Mouse (Mus musculus) 3134 (cell line): ENCODE data around the gene Mob3b.

Experiments
- DNase-seq: peaks from one replicate; pipeline ENCODE4 v3.0.0-alpha.2; 2011; ENCODE audit warnings: low spot score; ENCODE audit not compliant: insufficient read length; ENCODE audit errors: extremely low read depth

Gene Mob3b

GRCm38 (mm10) chr4:35156751-35157611 lies at the start of gene Mob3b:
Gene Mob3b (minus strand): TSS chr4:35157484.
- DNase-seq, result peak; percentile 82

- DNase-seq, result no peak
Measured at GRCm38 (mm10) chr4:35204659-35205058, 47.4 kb upstream of the Mob3b start.

- no peak for DNase-seq
Measured at GRCm38 (mm10) chr4:35203724-35204123, 46.4 kb upstream of the Mob3b start.

GRCm38 (mm10) chr4:35201700-35202099 lies 44.4 kb upstream of the Mob3b start:
- no peak for DNase-seq

- DNase-seq, result no peak
Measured at GRCm38 (mm10) chr4:35192725-35193124, 35.4 kb upstream of the Mob3b start.

GRCm38 (mm10) chr4:35189794-35190193 lies 32.5 kb upstream of the Mob3b start:
- no peak for DNase-seq

- DNase-seq, result no peak
Measured at GRCm38 (mm10) chr4:35187617-35188326, 30.5 kb upstream of the Mob3b start.

- no peak for DNase-seq
Measured at GRCm38 (mm10) chr4:35177926-35178645, 20.8 kb upstream of the Mob3b start.

GRCm38 (mm10) chr4:35175566-35175965 lies 18.3 kb upstream of the Mob3b start:
- no peak for DNase-seq

- DNase-seq, result no peak
Measured at GRCm38 (mm10) chr4:35173551-35173950, 16.3 kb upstream of the Mob3b start.

- DNase-seq, result peak; percentile 18
Measured at GRCm38 (mm10) chr4:35172471-35172870, 15.2 kb upstream of the Mob3b start.

GRCm38 (mm10) chr4:35169571-35170125 lies 12.4 kb upstream of the Mob3b start:
- DNase-seq, result no peak

- DNase-seq, result no peak
Measured at GRCm38 (mm10) chr4:35167855-35168254, 10.6 kb upstream of the Mob3b start.

- DNase-seq, result peak; percentile 24
Measured at GRCm38 (mm10) chr4:35165947-35166346, 8.7 kb upstream of the Mob3b start.

GRCm38 (mm10) chr4:35165275-35165674 lies 8.0 kb upstream of the Mob3b start:
- no peak for DNase-seq

- DNase-seq, result no peak
Measured at GRCm38 (mm10) chr4:35157815-35158214, 531 bp upstream of the Mob3b start.

- DNase-seq, result peak; percentile 81
Measured at GRCm38 (mm10) chr4:35156149-35156611, 1.1 kb downstream of the Mob3b start.

GRCm38 (mm10) chr4:35155132-35155922 lies 2.0 kb downstream of the Mob3b start:
- no peak for DNase-seq

GRCm38 (mm10) chr4:35154051-35154450 lies 3.2 kb downstream of the Mob3b start:
- DNase-seq, result no peak

- DNase-seq, result no peak
Measured at GRCm38 (mm10) chr4:35151756-35152155, 5.5 kb downstream of the Mob3b start, which contains the start of gene Ifnk. Gene Ifnk (plus strand): TSS chr4:35152056.
